Mouse (Mus musculus): Measurements from ENCODE around the gene Ptprn2. TPM values are rescaled to one million over a fixed set of nuclear protein-coding genes. Genes with fewer than 3 reads are reported as not detected.
"Not testable (repeated sequence)": the region's sequence is repeated elsewhere in the genome, so short reads cannot be mapped to it uniquely, and the experiment has no call there.

The Ptprn2 gene
- polyA plus RNA-seq, 1 experiment from 2014 or later = 0.05 TPM

- Histone ChIP-seq H3K27ac (no peak overlapping the region), H3K9ac (no peak overlapping the region), H3K27me3 (peaks cover 12% of the 10 kb centered on the region), H3K4me3 (replicated peaks) (no peak overlapping the region), H3K9me3 (replicated peaks) (no peaks in the 10 kb centered on the region), H3K4me1 (replicated peaks) (no peaks in the 10 kb centered on the region), H3K4me2 (no peak overlapping the region), H3K36me3 (no peaks in the 10 kb centered on the region)
- no peak for DNase-seq
- ATAC-seq (ENCODE audit: low read depth) = no peak
- 33% methylated on average over 1 of the region's 1 CpGs for WGBS (ENCODE audit: insufficient replicate concordance)
Measured at GRCm38 (mm10) chr12:116478771-116479170, 6.7 kb upstream of the Ptprn2 start.

- ATAC-seq (ENCODE audit: low read depth) = no peak
- no peak overlapping the region for H3K27ac ChIP-seq
Measured at GRCm38 (mm10) chr12:116481921-116482320, 3.6 kb upstream of the Ptprn2 start.

GRCm38 (mm10) chr12:116483581-116483980, 1.9 kb upstream of the Ptprn2 start:
- H3K4me1 ChIP-seq (replicated peaks) = peaks cover 12% of the 10 kb centered on the region
- no peak overlapping the region for H3K4me2 ChIP-seq
- no peak overlapping the region for H3K27ac ChIP-seq
- no peaks in the 10 kb centered on the region for H3K36me3 ChIP-seq
- H3K9me3 ChIP-seq (replicated peaks) = no peaks in the 10 kb centered on the region
- 38% methylated on average over 2 of the region's 2 CpGs for WGBS (ENCODE audit: insufficient replicate concordance)
- H3K9ac ChIP-seq = no peak overlapping the region
- DNase-seq (no peak), ATAC-seq (ENCODE audit: low read depth) (no peak)
- no peak overlapping the region for H3K4me3 ChIP-seq (replicated peaks)
- peaks cover 54% of the 10 kb centered on the region for H3K27me3 ChIP-seq

More at GRCm38 (mm10) chr12:116481921-116482320, 3.6 kb upstream of the Ptprn2 start:
- Histone ChIP-seq H3K9ac (no peak overlapping the region), H3K9me3 (replicated peaks) (no peaks in the 10 kb centered on the region), H3K27me3 (peaks cover 37% of the 10 kb centered on the region), H3K4me1 (replicated peaks) (peaks cover 12% of the 10 kb centered on the region), H3K4me2 (no peak overlapping the region), H3K36me3 (no peaks in the 10 kb centered on the region), H3K4me3 (replicated peaks) (no peak overlapping the region)
- WGBS (ENCODE audit: insufficient replicate concordance) = 60% methylated on average over 1 of the region's 1 CpGs
- no peak for DNase-seq

GRCm38 (mm10) chr12:116484991-116485390, 529 bp upstream of the Ptprn2 start:
- 0 out of 2 replicates have a peak, but pooled peaks have one; percentile 4 for ATAC-seq (ENCODE audit: low read depth)
- no peak overlapping the region for H3K4me3 ChIP-seq (replicated peaks)

GRCm38 (mm10) chr12:116486404-116486730, 847 bp downstream of the Ptprn2 start:
- no peak overlapping the region for H3K27ac ChIP-seq
- H3K9ac ChIP-seq = no peak overlapping the region
- peak overlapping the region; percentile 53; the same call in 1 of the 2 replicates for H3K4me3 ChIP-seq (replicated peaks)
- H3K4me1 ChIP-seq (replicated peaks) = peaks cover 12% of the 10 kb centered on the region
- H3K9me3 ChIP-seq (replicated peaks) = no peaks in the 10 kb centered on the region
- no peaks in the 10 kb centered on the region for H3K36me3 ChIP-seq
- H3K27me3 ChIP-seq = peaks cover 54% of the 10 kb centered on the region
- DNase-seq (no peak), ATAC-seq (ENCODE audit: low read depth) (no peak)
- WGBS (ENCODE audit: insufficient replicate concordance) = 7% methylated on average over 10 of the region's 10 CpGs
- H3K4me2 ChIP-seq = peak overlapping the region; percentile 73

More at GRCm38 (mm10) chr12:116484991-116485390, 529 bp upstream of the Ptprn2 start:
- DNase-seq = no peak
- peaks cover 12% of the 10 kb centered on the region for H3K4me1 ChIP-seq (replicated peaks)
- no peak overlapping the region for H3K27ac ChIP-seq
- no peaks in the 10 kb centered on the region for H3K9me3 ChIP-seq (replicated peaks)
- WGBS (ENCODE audit: insufficient replicate concordance) = 60% methylated on average over 8 of the region's 8 CpGs
- H3K36me3 ChIP-seq = no peaks in the 10 kb centered on the region
- H3K4me2 ChIP-seq = 0 out of 2 replicates have a peak overlapping the region, but pooled peaks have one; percentile 73
- H3K9ac ChIP-seq = no peak overlapping the region
- H3K27me3 ChIP-seq = peaks cover 56% of the 10 kb centered on the region

- H3K4me3 ChIP-seq (replicated peaks) = no peak overlapping the region
- no peaks in the 10 kb centered on the region for H3K9me3 ChIP-seq (replicated peaks)
- DNase-seq (no peak), ATAC-seq (ENCODE audit: low read depth) (no peak)
- H3K4me2 ChIP-seq = no peak overlapping the region
- peaks cover 54% of the 10 kb centered on the region for H3K27me3 ChIP-seq
- H3K36me3 ChIP-seq = no peaks in the 10 kb centered on the region
- no peak overlapping the region for H3K27ac ChIP-seq
- no peak overlapping the region for H3K9ac ChIP-seq
- 60% methylated on average over 8 of the region's 8 CpGs for WGBS (ENCODE audit: insufficient replicate concordance)
- peaks cover 12% of the 10 kb centered on the region for H3K4me1 ChIP-seq (replicated peaks)
Measured at GRCm38 (mm10) chr12:116488836-116489235, 3.3 kb downstream of the Ptprn2 start.

GRCm38 (mm10) chr12:116490575-116491356, 5.2 kb downstream of the Ptprn2 start:
- WGBS (ENCODE audit: insufficient replicate concordance) = 41% methylated on average over 5 of the region's 5 CpGs
- H3K4me1 ChIP-seq (replicated peaks) = peaks cover 7% of the 10 kb centered on the region
- H3K4me3 ChIP-seq (replicated peaks) = no peak overlapping the region
- DNase-seq (no peak), ATAC-seq (ENCODE audit: low read depth) (no peak)
- H3K9me3 ChIP-seq (replicated peaks) = no peaks in the 10 kb centered on the region
- no peak overlapping the region for H3K9ac ChIP-seq
- H3K27ac ChIP-seq = no peak overlapping the region
- no peak overlapping the region for H3K4me2 ChIP-seq
- no peaks in the 10 kb centered on the region for H3K36me3 ChIP-seq
- H3K27me3 ChIP-seq = peaks cover 37% of the 10 kb centered on the region

- Histone ChIP-seq H3K27me3 (no peaks in the 10 kb centered on the region), H3K36me3 (no peaks in the 10 kb centered on the region), H3K9ac (no peak overlapping the region), H3K9me3 (replicated peaks) (no peaks in the 10 kb centered on the region), H3K4me1 (replicated peaks) (no peaks in the 10 kb centered on the region), H3K4me2 (no peak overlapping the region), H3K4me3 (replicated peaks) (no peak overlapping the region), H3K27ac (no peak overlapping the region)
- ATAC-seq (ENCODE audit: low read depth) = no peak
- DNase-seq = no peak
Measured at GRCm38 (mm10) chr12:116498666-116499065, 13.1 kb downstream of the Ptprn2 start.

- Histone ChIP-seq H3K4me1 (replicated peaks) (no peaks in the 10 kb centered on the region), H3K9ac (no peak overlapping the region), H3K27ac (no peak overlapping the region), H3K9me3 (replicated peaks) (no peaks in the 10 kb centered on the region), H3K36me3 (no peaks in the 10 kb centered on the region), H3K4me2 (no peak overlapping the region), H3K4me3 (replicated peaks) (no peak overlapping the region), H3K27me3 (no peaks in the 10 kb centered on the region)
- ATAC-seq (ENCODE audit: low read depth) (no peak), DNase-seq (no peak)
- WGBS (ENCODE audit: insufficient replicate concordance) = 71% methylated on average over 11 of the region's 11 CpGs
Measured at GRCm38 (mm10) chr12:116500652-116501051, 15.1 kb downstream of the Ptprn2 start.

GRCm38 (mm10) chr12:116512482-116512881, 27.0 kb downstream of the Ptprn2 start:
- Histone ChIP-seq H3K9me3 (replicated peaks) (no peaks in the 10 kb centered on the region), H3K4me2 (no peak overlapping the region), H3K27me3 (no peaks in the 10 kb centered on the region), H3K4me3 (replicated peaks) (no peak overlapping the region), H3K9ac (no peak overlapping the region), H3K36me3 (no peaks in the 10 kb centered on the region), H3K27ac (no peak overlapping the region), H3K4me1 (replicated peaks) (no peaks in the 10 kb centered on the region)
- 66% methylated on average over 1 of the region's 1 CpGs for WGBS (ENCODE audit: insufficient replicate concordance)
- DNase-seq = no peak
- no peak for ATAC-seq (ENCODE audit: low read depth)

- WGBS (ENCODE audit: insufficient replicate concordance) = 52% methylated on average over 2 of the region's 2 CpGs
- not testable (repeated sequence) for ATAC-seq (ENCODE audit: low read depth); H3K27me3 ChIP-seq
Measured at GRCm38 (mm10) chr12:116513788-116514187, 28.3 kb downstream of the Ptprn2 start.

GRCm38 (mm10) chr12:116515824-116516223, 30.3 kb downstream of the Ptprn2 start:
- H3K27me3 ChIP-seq = no peaks in the 10 kb centered on the region
- H3K4me3 ChIP-seq (replicated peaks) = no peak overlapping the region

More at GRCm38 (mm10) chr12:116513788-116514187, 28.3 kb downstream of the Ptprn2 start:
- H3K4me1 ChIP-seq (replicated peaks); H3K9ac ChIP-seq; H3K4me3 ChIP-seq (replicated peaks); H3K9me3 ChIP-seq (replicated peaks); DNase-seq; H3K4me2 ChIP-seq; H3K36me3 ChIP-seq; H3K27ac ChIP-seq: not testable (repeated sequence)

More at GRCm38 (mm10) chr12:116515824-116516223, 30.3 kb downstream of the Ptprn2 start:
- H3K9ac ChIP-seq = no peak overlapping the region
- H3K27ac ChIP-seq = no peak overlapping the region
- no peaks in the 10 kb centered on the region for H3K9me3 ChIP-seq (replicated peaks)
- no peaks in the 10 kb centered on the region for H3K4me1 ChIP-seq (replicated peaks)
- H3K36me3 ChIP-seq = no peaks in the 10 kb centered on the region
- no peak overlapping the region for H3K4me2 ChIP-seq
- DNase-seq (no peak), ATAC-seq (ENCODE audit: low read depth) (no peak)

All from liver, embryonic 13.5 days (tissue).